Mouse (Mus musculus) brain, embryonic 14.5 days (tissue): ENCODE results near the gene Krtap19-1. TPM values are rescaled to one million over a fixed set of nuclear protein-coding genes. Genes with fewer than 3 reads are reported as not detected.

Experiments used
- DNase-seq: peaks from one replicate; pipeline ENCODE4 v3.0.0-alpha.2; 2011; ENCODE audit warnings: low read depth
- CTCF ChIP-seq: fragments of 200-500 bp; IDR thresholded peaks from 2 replicates; pipeline ENCODE4 v1.5.1; 2012; ENCODE audit warnings: inconsistent platforms, mild to moderate bottlenecking, moderate library complexity, borderline replicate concordance; ENCODE audit not compliant: insufficient read depth, insufficient read length; ENCODE audit errors: extremely low read depth
- POLR2A ChIP-seq: fragments of 200-500 bp; IDR thresholded peaks from 2 replicates; pipeline ENCODE4 v1.6.1; 2012; ENCODE audit warnings: mild to moderate bottlenecking, inconsistent platforms, borderline replicate concordance; ENCODE audit not compliant: poor library complexity, insufficient read depth, insufficient read length, severe bottlenecking; ENCODE audit errors: extremely low read depth
- polyA plus RNA-seq: library from polyadenylated mRNA; depleted of rRNA; stranded (reverse); fragments of >200 nt; gene quantifications from 2 replicates; pipeline ENCODE4 v1.2.3, GENCODE M21; 2012; rRNA removed

Krtap19-1 gene
- polyA plus RNA-seq, 1 experiment: not detected

GRCm38 (mm10) chr16:88820066-88820465, 49.1 kb downstream of the Krtap19-1 start, which contains the start of gene Krtap15:
Krtap15 (plus strand) TSS chr16:88820215.
- TF ChIP-seq POLR2A: no peak
- TF ChIP-seq CTCF: no peak
- DNase-seq: no peak

Other genes starting within 250 kb of the Krtap19-1 start
- gene 2310079G19Rik, start 241.7 kb downstream of the Krtap19-1 start, polyA plus RNA-seq: not detected in 2 replicates
- gene Krtap26-1, start 221.6 kb downstream of the Krtap19-1 start, polyA plus RNA-seq: not detected in 2 replicates
- not detected in 2 replicates for gene Krtap27-1, start 197.7 kb downstream of the Krtap19-1 start, polyA plus RNA-seq
- not detected in 2 replicates for gene 2310061N02Rik, start 161.4 kb downstream of the Krtap19-1 start, polyA plus RNA-seq
- not detected in 2 replicates for gene Krtap13-1, start 140.5 kb downstream of the Krtap19-1 start, polyA plus RNA-seq
- not detected in 2 replicates for gene Krtap13, start 117.8 kb downstream of the Krtap19-1 start, polyA plus RNA-seq
- gene 2310034C09Rik, start 110.6 kb downstream of the Krtap19-1 start, polyA plus RNA-seq: not detected in 2 replicates
- gene 2310057N15Rik, start 95.2 kb downstream of the Krtap19-1 start, polyA plus RNA-seq: not detected in 2 replicates
- not detected in 2 replicates for gene Gm5965, start 91.5 kb downstream of the Krtap19-1 start, polyA plus RNA-seq
- gene Gm20741, start 57.2 kb downstream of the Krtap19-1 start, polyA plus RNA-seq: not detected in 2 replicates
- gene Krtap15, start 49.2 kb downstream of the Krtap19-1 start, polyA plus RNA-seq: not detected in 2 replicates
- gene Krtap14, start 43.3 kb downstream of the Krtap19-1 start, polyA plus RNA-seq: not detected in 2 replicates
- not detected in 2 replicates for gene Krtap19-2, start 4.9 kb upstream of the Krtap19-1 start, polyA plus RNA-seq
- gene Krtap19-3, start 8.6 kb upstream of the Krtap19-1 start, polyA plus RNA-seq: not detected in 2 replicates
- not detected in 2 replicates for gene Krtap19-4, start 15.7 kb upstream of the Krtap19-1 start, polyA plus RNA-seq
- not detected in 2 replicates for gene Krtap19-5, start 27.0 kb upstream of the Krtap19-1 start, polyA plus RNA-seq
- gene Krtap19-9b, start 62.9 kb upstream of the Krtap19-1 start, polyA plus RNA-seq: not detected in 2 replicates
- not detected in 2 replicates for gene Krtap16-3, start 93.5 kb upstream of the Krtap19-1 start, polyA plus RNA-seq
- not detected in 2 replicates for gene Krtap22-2, start 141.3 kb upstream of the Krtap19-1 start, polyA plus RNA-seq
- gene Gm10229, start 145.9 kb upstream of the Krtap19-1 start, polyA plus RNA-seq: not detected in 2 replicates
- gene Krtap6-1, start 162.3 kb upstream of the Krtap19-1 start, polyA plus RNA-seq: not detected in 2 replicates
- gene Gm10228, start 172.1 kb upstream of the Krtap19-1 start, polyA plus RNA-seq: not detected in 2 replicates
- gene Krtap6-5, start 178.5 kb upstream of the Krtap19-1 start, polyA plus RNA-seq: not detected in 2 replicates
- gene 1110025L11Rik, start 194.6 kb upstream of the Krtap19-1 start, polyA plus RNA-seq: not detected in 2 replicates
- gene Krtap6-3, start 214.6 kb upstream of the Krtap19-1 start, polyA plus RNA-seq: not detected in 2 replicates